Mouse (Mus musculus) midbrain, embryonic 12.5 days (tissue): ENCODE measurements around the gene Tor1aip2. TPM values are rescaled to one million over a fixed set of nuclear protein-coding genes. Genes with fewer than 3 reads are reported as not detected.
"Not testable (repeated sequence)": the region's sequence is repeated elsewhere in the genome, so short reads cannot be mapped to it uniquely, and the experiment has no call there.

Source experiments
- ATAC-seq: fragments of 200-750 bp; cut with Nextera tagmentation; 2 replicates; pipeline ENCODE4 v1.8.0; 2017; ENCODE audit warnings: low read depth, moderate TSS enrichment, moderate library complexity; ENCODE audit not compliant: low FRiP score
- H3K27ac ChIP-seq: fragments of 300-500 bp; sonication (generic); replicated peaks from 2 replicates; pipeline ENCODE4 v1.5.1; 2016; ENCODE audit warnings: mild to moderate bottlenecking
- H3K27me3 ChIP-seq: fragments of 300-500 bp; sonication (generic); 2 replicates; pipeline ENCODE4 v1.6.1; 2016; ENCODE audit warnings: mild to moderate bottlenecking
- H3K36me3 ChIP-seq: fragments of 300-500 bp; sonication (generic); 2 replicates; pipeline ENCODE4 v1.6.1; 2016
- H3K4me1 ChIP-seq: fragments of 300-500 bp; sonication (generic); 2 replicates; pipeline ENCODE4 v1.6.1; 2016
- H3K4me2 ChIP-seq: fragments of 300-500 bp; sonication (generic); replicated peaks from 2 replicates; pipeline ENCODE4 v1.6.1; 2016; ENCODE audit warnings: mild to moderate bottlenecking, moderate library complexity
- H3K4me3 ChIP-seq: fragments of 300-500 bp; sonication (generic); 2 replicates; pipeline ENCODE4 v1.5.1; 2016; ENCODE audit warnings: mild to moderate bottlenecking
- H3K9ac ChIP-seq: fragments of 300-500 bp; sonication (generic); replicated peaks from 2 replicates; pipeline ENCODE4 v1.6.1; 2016; ENCODE audit warnings: mild to moderate bottlenecking, moderate library complexity
- H3K9me3 ChIP-seq: fragments of 300-500 bp; sonication (generic); 2 replicates; pipeline ENCODE4 v1.6.1; 2016; ENCODE audit warnings: mild to moderate bottlenecking
- WGBS: fragments of 180-500 bp; shearing (Covaris S2); methylation state at CpG from one replicate; pipeline ENCODE4 v1.1.7; 2016; 5-methylcytosine and 5-hydroxymethylcytosine counted together
- polyA plus RNA-seq: library from polyadenylated mRNA; unstranded; fragments of >200 nt; fragmentation: Nextera tagmentation; extraction: Ambion mirVana; gene quantifications from 2 replicates; pipeline ENCODE4 v1.2.1, GENCODE M21; 2016

The Tor1aip2 gene
- polyA plus RNA-seq, 1 experiment from 2014 or later: 95.6 TPM

GRCm38 (mm10) chr1:156024831-156025503 is 10.2 kb upstream of the Tor1aip2 start:
- H3K27me3 ChIP-seq: no peaks in the 10 kb centered on the region
- H3K36me3 ChIP-seq: peaks cover 41% of the 10 kb centered on the region
- no peak overlapping the region for H3K4me3 ChIP-seq
- no peaks in the 10 kb centered on the region for H3K4me1 ChIP-seq
- H3K9ac ChIP-seq: no peak overlapping the region
- no peaks in the 10 kb centered on the region for H3K9me3 ChIP-seq
- WGBS: 90% methylated on average over 8 of the region's 8 CpGs
- ATAC-seq: no peak
- H3K27ac ChIP-seq: no peak overlapping the region
- H3K4me2 ChIP-seq: no peak overlapping the region

DNA sequence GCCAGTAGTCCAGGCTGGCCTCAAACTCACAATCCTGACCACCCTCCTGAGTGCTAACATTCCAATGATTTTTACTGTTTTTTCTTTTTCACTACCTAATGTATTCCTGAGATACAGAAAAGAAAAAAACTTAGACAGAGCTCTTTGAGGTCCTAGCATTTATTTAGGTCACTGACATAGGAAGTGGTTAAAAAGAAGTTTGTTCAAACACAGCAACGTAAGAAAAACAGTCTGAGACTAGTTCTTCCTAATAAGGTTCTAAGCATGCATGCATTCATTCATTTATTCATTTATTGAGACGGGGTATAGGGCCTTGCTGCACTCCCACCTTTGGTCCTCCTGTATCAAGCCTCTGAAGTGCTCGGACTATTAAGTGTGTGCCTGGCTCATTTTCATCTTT is 7.4 kb upstream of the Tor1aip2 start:
- H3K9ac ChIP-seq: no peak overlapping the region
- H3K4me2 ChIP-seq: no peak overlapping the region
- no peak for ATAC-seq
- no peaks in the 10 kb centered on the region for H3K4me1 ChIP-seq
- H3K27me3 ChIP-seq: no peaks in the 10 kb centered on the region
- H3K27ac ChIP-seq: no peak overlapping the region
- H3K4me3 ChIP-seq: no peak overlapping the region
- 86% methylated on average over 3 of the region's 3 CpGs for WGBS
- H3K9me3 ChIP-seq: no peaks in the 10 kb centered on the region
- peaks cover 53% of the 10 kb centered on the region for H3K36me3 ChIP-seq

DNA sequence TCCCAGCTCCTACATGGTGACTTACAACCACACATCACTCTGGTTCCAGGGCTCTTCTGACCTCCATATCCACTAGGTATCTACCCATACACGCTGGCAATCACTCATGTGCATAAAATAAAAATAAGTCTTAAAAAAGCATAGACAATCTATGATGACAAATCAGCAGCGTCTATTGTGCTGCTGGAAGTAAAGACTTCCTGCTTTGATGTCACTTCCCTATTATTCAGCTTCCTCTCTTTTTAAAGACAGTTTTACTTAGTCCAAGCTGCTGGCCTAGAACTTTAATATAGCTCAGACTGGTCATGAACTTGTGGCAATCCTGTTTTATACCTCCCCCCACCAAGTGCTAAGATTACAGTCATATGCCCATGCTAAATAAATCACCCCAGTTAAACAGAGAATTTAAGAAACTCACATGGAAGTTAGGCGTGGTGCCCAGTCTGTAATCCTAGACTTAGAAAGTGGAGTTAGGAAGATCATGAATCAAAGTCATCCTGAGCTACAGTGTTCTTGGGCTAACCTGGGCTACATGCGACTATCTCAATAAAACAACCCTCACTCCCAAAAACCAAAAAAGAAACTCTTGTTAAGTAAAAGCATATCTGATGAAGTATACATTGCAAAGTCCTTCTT is 6.7 kb upstream of the Tor1aip2 start:
- H3K36me3 ChIP-seq: peaks cover 58% of the 10 kb centered on the region

GRCm38 (mm10) chr1:156033921-156034320 is 1.3 kb upstream of the Tor1aip2 start:
- H3K27me3 ChIP-seq: no peaks in the 10 kb centered on the region
- H3K9ac ChIP-seq: no peak overlapping the region
- H3K9me3 ChIP-seq: no peaks in the 10 kb centered on the region
- H3K4me1 ChIP-seq: peaks cover 10% of the 10 kb centered on the region
- peaks cover 41% of the 10 kb centered on the region for H3K36me3 ChIP-seq
- no peak overlapping the region for H3K4me3 ChIP-seq
- H3K27ac ChIP-seq: no peak overlapping the region
- H3K4me2 ChIP-seq: no peak overlapping the region
- ATAC-seq: no peak
- WGBS: 97% methylated on average over 7 of the region's 7 CpGs

More for the DNA sequence above, 6.7 kb upstream of the Tor1aip2 start:
- H3K4me2 ChIP-seq: no peak overlapping the region
- ATAC-seq: no peak
- 94% methylated on average over 4 of the region's 4 CpGs for WGBS
- no peaks in the 10 kb centered on the region for H3K27me3 ChIP-seq
- H3K4me3 ChIP-seq: no peak overlapping the region
- no peak overlapping the region for H3K27ac ChIP-seq
- H3K9ac ChIP-seq: no peak overlapping the region
- H3K4me1 ChIP-seq: no peaks in the 10 kb centered on the region
- H3K9me3 ChIP-seq: no peaks in the 10 kb centered on the region

GRCm38 (mm10) chr1:156034661-156035060 is 542 bp upstream of the Tor1aip2 start:
- Histone ChIP-seq H3K9ac (peak overlapping the region; percentile 88), H3K27me3 (no peaks in the 10 kb centered on the region), H3K4me2 (peak overlapping the region; percentile 70), H3K9me3 (no peaks in the 10 kb centered on the region), H3K4me1 (peaks cover 10% of the 10 kb centered on the region), H3K27ac (no peak overlapping the region), H3K4me3 (peak overlapping the region; percentile 79), H3K36me3 (peaks cover 36% of the 10 kb centered on the region)
- 35% methylated on average over 1 of the region's 1 CpGs for WGBS
- no peak for ATAC-seq

GRCm38 (mm10) chr1:156035930-156036737 is 931 bp downstream of the Tor1aip2 start, which contains the start of gene Tor1aip1:
Gene Tor1aip1, minus strand, starts transcription at chr1:156036480.
- no peaks in the 10 kb centered on the region for H3K27me3 ChIP-seq
- WGBS: under 1% methylated on average over 59 of the region's 59 CpGs
- ATAC-seq: peak; percentile 92

GRCm38 (mm10) chr1:156037144-156037583 is 2.0 kb downstream of the Tor1aip2 start:
- Histone ChIP-seq H3K9me3 (no peaks in the 10 kb centered on the region), H3K27ac (no peak overlapping the region), H3K4me1 (peaks cover 17% of the 10 kb centered on the region), H3K4me3 (no peak overlapping the region), H3K9ac (no peak overlapping the region; the same call in 1 of the 2 replicates), H3K27me3 (no peaks in the 10 kb centered on the region), H3K36me3 (peaks cover 13% of the 10 kb centered on the region), H3K4me2 (peak overlapping the region; percentile 22; the same call in 1 of the 2 replicates)
- no peak for ATAC-seq
- WGBS: 74% methylated on average over 5 of the region's 5 CpGs

More at GRCm38 (mm10) chr1:156035930-156036737, 931 bp downstream of the Tor1aip2 start, which contains the start of gene Tor1aip1:
- Histone ChIP-seq H3K4me1 (peaks cover 10% of the 10 kb centered on the region), H3K36me3 (peaks cover 22% of the 10 kb centered on the region), H3K27ac (peak within 1 kb of the TSS; percentile 98), H3K4me2 (peak within 1 kb of the TSS; percentile 70), H3K9ac (peak within 1 kb of the TSS; percentile 88), H3K4me3 (peak within 1 kb of the TSS; percentile 79), H3K9me3 (no peaks in the 10 kb centered on the region)

- not testable (repeated sequence) for H3K27ac ChIP-seq, H3K27me3 ChIP-seq, H3K4me3 ChIP-seq, H3K9ac ChIP-seq, ATAC-seq, H3K4me2 ChIP-seq, H3K9me3 ChIP-seq
- Histone ChIP-seq H3K36me3 (peaks cover 13% of the 10 kb centered on the region; the same call in 1 of the 2 replicates), H3K4me1 (peaks cover 18% of the 10 kb centered on the region)
- WGBS: 70% methylated on average over 7 of the region's 7 CpGs
Measured at GRCm38 (mm10) chr1:156039989-156040388, 4.8 kb downstream of the Tor1aip2 start.

DNA sequence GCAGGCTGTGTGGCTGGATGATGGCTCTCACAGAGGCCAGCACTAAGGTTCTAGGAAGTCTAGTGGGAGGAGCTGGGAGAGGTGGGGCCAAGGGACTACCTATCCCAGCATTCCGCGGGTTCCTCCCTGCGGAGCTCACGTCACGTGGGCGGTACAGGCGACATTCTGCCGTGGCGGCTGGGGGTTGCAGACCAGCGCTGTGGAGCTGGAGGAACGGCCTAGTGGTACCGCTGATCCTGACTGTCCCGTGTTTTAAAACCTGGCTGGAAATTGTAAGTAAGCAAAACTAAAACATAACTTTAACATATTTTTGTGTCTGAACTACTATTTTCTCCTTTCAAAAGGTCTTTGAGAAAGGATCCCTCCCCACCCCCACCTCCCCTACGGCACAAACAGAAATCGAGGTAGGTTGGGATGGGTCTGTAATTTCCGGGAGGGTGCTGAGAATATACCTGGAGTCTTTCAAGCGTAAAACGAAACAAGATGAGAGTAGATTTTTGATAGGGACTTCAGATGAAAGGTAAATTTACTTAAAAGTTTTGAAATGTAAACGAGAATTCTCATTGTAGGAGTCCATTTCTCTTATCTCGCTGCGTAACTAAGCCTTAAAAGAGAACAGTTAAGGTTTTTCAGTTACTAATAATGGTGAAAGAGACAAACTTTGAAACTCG is 5.7 kb downstream of the Tor1aip2 start:
- H3K9me3 ChIP-seq: no peaks in the 10 kb centered on the region
- no peaks in the 10 kb centered on the region for H3K27me3 ChIP-seq
- H3K27ac ChIP-seq: peak overlapping the region; percentile 56; the same call in 1 of the 2 replicates

GRCm38 (mm10) chr1:156041451-156042241 is 6.4 kb downstream of the Tor1aip2 start:
- no peak for ATAC-seq
- no peak overlapping the region for H3K9ac ChIP-seq
- peak overlapping the region; percentile 55 for H3K4me2 ChIP-seq
- no peaks in the 10 kb centered on the region for H3K9me3 ChIP-seq
- H3K27me3 ChIP-seq: no peaks in the 10 kb centered on the region
- WGBS: 56% methylated on average over 7 of the region's 7 CpGs
- no peak overlapping the region for H3K27ac ChIP-seq
- H3K36me3 ChIP-seq: peaks cover 16% of the 10 kb centered on the region; the same call in 1 of the 2 replicates
- H3K4me3 ChIP-seq: peak overlapping the region; percentile 62
- H3K4me1 ChIP-seq: peaks cover 17% of the 10 kb centered on the region

More for the DNA sequence above, 5.7 kb downstream of the Tor1aip2 start:
- H3K9ac ChIP-seq: peak overlapping the region; percentile 65
- peak overlapping the region; percentile 55 for H3K4me2 ChIP-seq
- H3K4me1 ChIP-seq: peaks cover 17% of the 10 kb centered on the region
- peak; percentile 84 for ATAC-seq
- 3% methylated on average over 22 of the region's 22 CpGs for WGBS
- H3K4me3 ChIP-seq: peak overlapping the region; percentile 62
- peaks cover 13% of the 10 kb centered on the region; the same call in 1 of the 2 replicates for H3K36me3 ChIP-seq

DNA sequence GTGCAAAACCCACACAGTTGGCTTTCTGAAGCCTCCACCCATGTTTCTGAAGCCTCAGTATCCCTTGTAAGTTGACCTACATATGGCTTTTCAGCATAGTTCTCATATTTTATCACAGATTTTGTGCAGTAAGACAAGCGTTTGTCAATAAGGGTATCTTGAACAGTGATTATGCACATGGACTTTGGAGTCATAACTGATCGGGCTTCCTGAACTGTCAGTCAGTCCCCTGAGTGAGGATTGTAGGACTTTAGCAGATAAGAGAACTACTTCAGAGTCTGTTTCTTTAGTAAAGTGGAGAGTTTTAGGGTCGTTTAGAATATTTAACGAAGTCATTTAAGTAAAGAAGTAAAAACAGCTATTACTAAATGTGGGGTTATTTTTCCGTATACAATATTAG is 7.3 kb downstream of the Tor1aip2 start:
- ATAC-seq: no peak
- Histone ChIP-seq H3K4me1 (peaks cover 15% of the 10 kb centered on the region), H3K27me3 (no peaks in the 10 kb centered on the region), H3K9me3 (no peaks in the 10 kb centered on the region), H3K27ac (no peak overlapping the region), H3K4me2 (peak overlapping the region; percentile 55), H3K36me3 (peaks cover 20% of the 10 kb centered on the region; the same call in 1 of the 2 replicates), H3K4me3 (no peak overlapping the region), H3K9ac (no peak overlapping the region)
- 93% methylated on average over 5 of the region's 5 CpGs for WGBS
